Mouse (Mus musculus): ENCODE measurements around the gene Cpne1. TPM values are rescaled to one million over a fixed set of nuclear protein-coding genes. Genes with fewer than 3 reads are reported as not detected.
A peak's percentile ranks its signal among the peaks of the same experiment; 100 is the strongest.

Gene Cpne1
- polyA plus RNA-seq, 1 experiment: 34.4 TPM

DNA sequence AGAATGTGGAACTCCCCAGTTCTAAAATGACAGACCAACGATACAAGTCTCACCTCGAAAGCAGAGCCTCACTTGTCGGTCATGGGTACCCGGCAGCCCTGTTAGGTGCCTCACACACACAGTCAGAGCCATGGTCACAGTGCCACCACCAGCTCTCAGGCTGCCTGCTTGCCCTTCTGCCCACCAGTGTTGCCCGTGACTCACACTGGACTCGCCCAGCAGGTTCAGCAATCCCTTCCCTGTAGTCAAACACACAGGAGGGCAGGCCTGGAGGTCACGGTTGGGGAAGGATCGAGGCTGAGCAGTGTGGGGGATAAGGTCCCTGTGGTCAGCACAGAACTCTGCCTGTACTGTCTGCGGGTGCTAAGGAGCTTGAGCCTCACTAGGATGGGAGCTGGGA is 58.9 kb downstream of the Cpne1 start, which contains the start of gene Fer1l4:
Gene Fer1l4 (minus strand): TSS at position 132 of the 400 bp plus-strand sequence.
- TF ChIP-seq EP300 (IDR thresholded peaks at IDR 0.05; ENCODE audit: insufficient read depth, low read depth, low read length) (no peak), POLR2A (IDR thresholded peaks at IDR 0.05; ENCODE audit: insufficient read depth, low read length) (no peak), CTCF (IDR thresholded peaks at IDR 0.05; ENCODE audit: low read depth, low read length) (no peak)
- Histone ChIP-seq H3K4me1 (ENCODE audit: control insufficient read depth, insufficient read depth, low read length) (peaks cover 2% of the 10 kb centered on the region), H3K9ac (ENCODE audit: low read depth, poor library complexity, severe bottlenecking) (no peak within 1 kb of the TSS), H3K27me3 (ENCODE audit: control insufficient read depth, insufficient read depth, low read length, poor library complexity, severe bottlenecking) (no peaks in the 10 kb centered on the region), H3K27ac (ENCODE audit: insufficient read depth, low read length) (no peak within 1 kb of the TSS), H3K36me3 (ENCODE audit: control insufficient read depth, insufficient read depth, low read length, poor library complexity, severe bottlenecking) (no peaks in the 10 kb centered on the region), H3K9me3 (replicated peaks; ENCODE audit: control insufficient read depth, insufficient read depth, low read length, poor library complexity, severe bottlenecking) (no peaks in the 10 kb centered on the region), H3K4me3 (ENCODE audit: low read depth, low read length) (no peak within 1 kb of the TSS)

DNA sequence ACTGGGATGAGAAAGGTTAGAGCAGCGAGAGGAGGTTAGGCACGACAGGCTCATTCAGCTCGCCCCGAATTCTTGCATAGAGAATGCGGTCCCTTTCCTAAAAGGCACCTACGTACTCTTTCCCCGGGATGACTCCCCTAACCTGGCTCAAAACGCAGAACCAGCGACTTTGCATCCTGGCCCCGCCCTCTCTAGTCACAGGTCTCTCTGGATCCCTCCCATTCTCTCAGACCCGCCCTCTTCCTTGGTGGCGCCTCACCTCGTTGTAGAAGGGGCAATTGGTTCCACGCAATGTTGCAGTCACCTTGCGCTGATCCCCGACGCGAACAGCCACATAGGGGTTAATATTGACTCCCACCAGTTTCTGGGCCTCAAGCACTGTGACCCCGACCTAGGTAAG is 63.8 kb downstream of the Cpne1 start:
- H3K4me3 ChIP-seq (ENCODE audit: low read depth, low read length): 0 out of 2 replicates have a peak overlapping the region, but pooled peaks have one; percentile 5
- no peaks in the 10 kb centered on the region for H3K36me3 ChIP-seq (ENCODE audit: control insufficient read depth, insufficient read depth, low read length, poor library complexity, severe bottlenecking)
- H3K9ac ChIP-seq (ENCODE audit: low read depth, poor library complexity, severe bottlenecking): no peak overlapping the region
- no peak overlapping the region for H3K27ac ChIP-seq (ENCODE audit: insufficient read depth, low read length)
- no peaks in the 10 kb centered on the region for H3K9me3 ChIP-seq (replicated peaks; ENCODE audit: control insufficient read depth, insufficient read depth, low read length, poor library complexity, severe bottlenecking)
- H3K4me1 ChIP-seq (ENCODE audit: control insufficient read depth, insufficient read depth, low read length): peaks cover 2% of the 10 kb centered on the region
- H3K27me3 ChIP-seq (ENCODE audit: control insufficient read depth, insufficient read depth, low read length, poor library complexity, severe bottlenecking): no peaks in the 10 kb centered on the region
- TF ChIP-seq CTCF (IDR thresholded peaks at IDR 0.05; ENCODE audit: low read depth, low read length) (no peak), POLR2A (IDR thresholded peaks at IDR 0.05; ENCODE audit: insufficient read depth, low read length) (no peak), EP300 (IDR thresholded peaks at IDR 0.05; ENCODE audit: insufficient read depth, low read depth, low read length) (no peak)

DNA sequence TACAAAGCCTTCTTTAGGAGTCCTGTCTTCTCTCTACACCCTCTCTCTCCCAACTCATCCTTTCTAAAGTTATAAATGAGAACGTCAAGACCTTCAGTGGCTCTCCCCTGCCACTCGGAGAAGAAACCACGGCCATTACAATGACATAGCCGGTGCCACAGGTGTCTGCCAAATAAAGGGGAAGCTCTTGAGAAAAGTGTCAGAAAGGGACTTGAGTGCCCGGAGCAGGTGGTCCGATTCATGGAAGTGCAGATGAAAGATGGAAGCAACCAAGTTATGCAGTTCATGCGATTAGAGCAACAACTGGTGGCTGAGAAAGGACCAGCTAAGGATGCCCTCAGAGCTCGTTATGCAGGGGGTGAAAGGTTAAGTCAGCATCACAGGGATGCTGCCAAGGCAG is 68.9 kb downstream of the Cpne1 start:
- Histone ChIP-seq H3K27ac (ENCODE audit: insufficient read depth, low read length) (no peak overlapping the region), H3K4me3 (ENCODE audit: low read depth, low read length) (no peak overlapping the region), H3K27me3 (ENCODE audit: control insufficient read depth, insufficient read depth, low read length, poor library complexity, severe bottlenecking) (no peaks in the 10 kb centered on the region), H3K36me3 (ENCODE audit: control insufficient read depth, insufficient read depth, low read length, poor library complexity, severe bottlenecking) (no peaks in the 10 kb centered on the region), H3K9me3 (replicated peaks; ENCODE audit: control insufficient read depth, insufficient read depth, low read length, poor library complexity, severe bottlenecking) (no peaks in the 10 kb centered on the region), H3K9ac (ENCODE audit: low read depth, poor library complexity, severe bottlenecking) (no peak overlapping the region), H3K4me1 (ENCODE audit: control insufficient read depth, insufficient read depth, low read length) (no peaks in the 10 kb centered on the region)
- TF ChIP-seq CTCF (IDR thresholded peaks at IDR 0.05; ENCODE audit: low read depth, low read length): no peak
- no peak for TF ChIP-seq EP300 (IDR thresholded peaks at IDR 0.05; ENCODE audit: insufficient read depth, low read depth, low read length)
- no peak for TF ChIP-seq POLR2A (IDR thresholded peaks at IDR 0.05; ENCODE audit: insufficient read depth, low read length)

DNA sequence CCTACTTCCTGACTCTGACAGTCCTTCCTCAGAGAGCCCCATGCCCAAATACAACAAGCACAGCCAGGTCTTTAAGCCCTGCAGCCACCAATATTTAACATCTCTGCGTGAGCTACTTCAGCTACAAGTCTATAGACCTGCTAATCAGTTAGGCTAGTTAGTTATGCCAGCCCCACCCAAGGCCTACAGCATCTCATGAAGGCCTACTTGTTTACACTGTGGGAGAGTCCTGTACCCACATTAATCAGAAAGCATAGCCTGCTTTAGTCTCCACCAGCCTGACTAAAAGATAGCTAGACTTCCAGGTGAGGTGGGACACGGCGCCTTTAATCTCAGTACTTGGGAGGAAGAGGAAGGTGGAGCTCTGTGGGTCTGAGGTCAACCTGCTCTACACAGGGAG is 72.4 kb downstream of the Cpne1 start:
- no peak overlapping the region for H3K4me3 ChIP-seq (ENCODE audit: low read depth, low read length)
- H3K9ac ChIP-seq (ENCODE audit: low read depth, poor library complexity, severe bottlenecking): no peak overlapping the region
- no peaks in the 10 kb centered on the region for H3K27me3 ChIP-seq (ENCODE audit: control insufficient read depth, insufficient read depth, low read length, poor library complexity, severe bottlenecking)
- no peaks in the 10 kb centered on the region for H3K36me3 ChIP-seq (ENCODE audit: control insufficient read depth, insufficient read depth, low read length, poor library complexity, severe bottlenecking)
- no peak overlapping the region for H3K27ac ChIP-seq (ENCODE audit: insufficient read depth, low read length)
- no peaks in the 10 kb centered on the region for H3K9me3 ChIP-seq (replicated peaks; ENCODE audit: control insufficient read depth, insufficient read depth, low read length, poor library complexity, severe bottlenecking)
- TF ChIP-seq CTCF (IDR thresholded peaks at IDR 0.05; ENCODE audit: low read depth, low read length) (no peak), POLR2A (IDR thresholded peaks at IDR 0.05; ENCODE audit: insufficient read depth, low read length) (no peak), EP300 (IDR thresholded peaks at IDR 0.05; ENCODE audit: insufficient read depth, low read depth, low read length) (no peak)
- no peaks in the 10 kb centered on the region for H3K4me1 ChIP-seq (ENCODE audit: control insufficient read depth, insufficient read depth, low read length)

DNA sequence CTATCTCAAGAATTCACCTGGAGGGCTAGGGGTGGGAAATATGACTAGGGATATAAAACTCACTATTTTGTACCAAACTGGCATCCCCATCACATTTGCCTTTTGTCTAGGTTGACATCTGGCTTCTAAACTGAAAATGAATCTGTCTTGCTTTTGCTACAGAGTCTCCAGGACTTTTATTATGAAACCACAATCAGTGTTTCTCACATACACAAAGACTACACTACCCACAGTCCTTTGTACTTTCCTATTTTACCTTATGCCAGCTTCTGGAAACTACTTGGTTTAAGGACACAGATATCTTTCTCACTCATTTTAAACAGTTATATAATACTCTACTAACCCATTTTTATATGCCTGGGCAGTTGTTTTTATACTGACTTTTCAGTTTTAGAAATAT is 86.3 kb downstream of the Cpne1 start:
- TF ChIP-seq EP300 (IDR thresholded peaks at IDR 0.05; ENCODE audit: insufficient read depth, low read depth, low read length) (no peak), POLR2A (IDR thresholded peaks at IDR 0.05; ENCODE audit: insufficient read depth, low read length) (no peak), CTCF (IDR thresholded peaks at IDR 0.05; ENCODE audit: low read depth, low read length) (no peak)
- H3K9me3 ChIP-seq (replicated peaks; ENCODE audit: control insufficient read depth, insufficient read depth, low read length, poor library complexity, severe bottlenecking): no peaks in the 10 kb centered on the region
- H3K27me3 ChIP-seq (ENCODE audit: control insufficient read depth, insufficient read depth, low read length, poor library complexity, severe bottlenecking): no peaks in the 10 kb centered on the region
- H3K4me3 ChIP-seq (ENCODE audit: low read depth, low read length): no peak overlapping the region
- no peak overlapping the region for H3K9ac ChIP-seq (ENCODE audit: low read depth, poor library complexity, severe bottlenecking)
- no peaks in the 10 kb centered on the region for H3K4me1 ChIP-seq (ENCODE audit: control insufficient read depth, insufficient read depth, low read length)
- H3K36me3 ChIP-seq (ENCODE audit: control insufficient read depth, insufficient read depth, low read length, poor library complexity, severe bottlenecking): no peaks in the 10 kb centered on the region
- H3K27ac ChIP-seq (ENCODE audit: insufficient read depth, low read length): no peak overlapping the region

Other genes with a start within 250 kb of the Cpne1 start
- 65.2 and 71.2 TPM in 2 replicates for gene Uqcc1, start 181.7 kb downstream of the Cpne1 start, polyA plus RNA-seq (2011; ENCODE audit: insufficient read depth, insufficient read length, low read depth, missing spikeins)
- not detected in 2 replicates for gene Gm15557, start 171.2 kb downstream of the Cpne1 start, polyA plus RNA-seq (2011; ENCODE audit: insufficient read depth, insufficient read length, low read depth, missing spikeins)
- gene Gdf5, start 166.6 kb downstream of the Cpne1 start, polyA plus RNA-seq (2011; ENCODE audit: insufficient read depth, insufficient read length, low read depth, missing spikeins): not detected in 2 replicates
- 24.9 and 26.0 TPM in 2 replicates for gene Cep250, start 155.5 kb downstream of the Cpne1 start, polyA plus RNA-seq (2011; ENCODE audit: insufficient read depth, insufficient read length, low read depth, missing spikeins)
- gene 6430550D23Rik, start 104.0 kb downstream of the Cpne1 start, polyA plus RNA-seq (2011; ENCODE audit: insufficient read depth, insufficient read length, low read depth, missing spikeins): 2.4 and 2.9 TPM in 2 replicates
- 72.2 and 82.1 TPM in 2 replicates for gene Ergic3, start 103.9 kb downstream of the Cpne1 start, polyA plus RNA-seq (2011; ENCODE audit: insufficient read depth, insufficient read length, low read depth, missing spikeins)
- gene Fer1l4, start 59.0 kb downstream of the Cpne1 start, polyA plus RNA-seq (2011; ENCODE audit: insufficient read depth, insufficient read length, low read depth, missing spikeins): 0.87 TPM in 1 of 2 replicates, not detected in the other
- 3.8 and 6.1 TPM in 2 replicates for gene Spag4, start 46.8 kb downstream of the Cpne1 start, polyA plus RNA-seq (2011; ENCODE audit: insufficient read depth, insufficient read length, low read depth, missing spikeins)
- gene Rbm12, start within 50 bp of the Cpne1 start, polyA plus RNA-seq (2011; ENCODE audit: insufficient read depth, insufficient read length, low read depth, missing spikeins): 64.5 and 78.1 TPM in 2 replicates
- 43.0 and 52.2 TPM in 2 replicates for gene Gm28036, start 15.1 kb upstream of the Cpne1 start, polyA plus RNA-seq (2011; ENCODE audit: insufficient read depth, insufficient read length, low read depth, missing spikeins)
- gene Romo1, start 32.1 kb upstream of the Cpne1 start, polyA plus RNA-seq (2011; ENCODE audit: insufficient read depth, insufficient read length, low read depth, missing spikeins): 83.8 and 109 TPM in 2 replicates
- 35.8 and 41.7 TPM in 2 replicates for gene Nfs1, start 32.2 kb upstream of the Cpne1 start, polyA plus RNA-seq (2011; ENCODE audit: insufficient read depth, insufficient read length, low read depth, missing spikeins)
- 478 and 518 TPM in 2 replicates for gene Rbm39, start 68.3 kb upstream of the Cpne1 start, polyA plus RNA-seq (2011; ENCODE audit: insufficient read depth, insufficient read length, low read depth, missing spikeins)
- gene Phf20, start 84.5 kb upstream of the Cpne1 start, polyA plus RNA-seq (2011; ENCODE audit: insufficient read depth, insufficient read length, low read depth, missing spikeins): 71.2 and 78.8 TPM in 2 replicates
- 4.8 and 6.5 TPM in 2 replicates for gene Cnbd2, start 200.3 kb upstream of the Cpne1 start, polyA plus RNA-seq (2011; ENCODE audit: insufficient read depth, insufficient read length, low read depth, missing spikeins)
- gene Scand1, start 200.7 kb upstream of the Cpne1 start, polyA plus RNA-seq (2011; ENCODE audit: insufficient read depth, insufficient read length, low read depth, missing spikeins): 20.1 and 20.5 TPM in 2 replicates

Data from ES-Bruce4 (cell line).